Mouse (Mus musculus) effector memory CD4-positive, alpha-beta T cell, adult 5 months (primary cell): ENCODE results near the gene Tbccd1. TPM values are rescaled to one million over a fixed set of nuclear protein-coding genes. Genes with fewer than 3 reads are reported as not detected.

Experiments used
- polyA plus RNA-seq: library from polyadenylated mRNA; unstranded; fragments of 100-300 nt; shearing (Covaris generic); gene quantifications from one replicate; pipeline ENCODE4 v1.2.1, GENCODE M21; 2017

Gene Tbccd1
- polyA plus RNA-seq: 10.4 TPM

GRCm38 (mm10) chr16:22857431-22858113 is at the start of gene Tbccd1, which contains the start of gene Dnajb11:
TSS of gene Tbccd1 (minus strand) at chr16:22857669.
TSS of gene Dnajb11 (plus strand) at chr16:22857845.

GRCm38 (mm10) chr16:22890683-22891510 is 33.4 kb upstream of the Tbccd1 start, which contains the start of gene Ahsg:
TSS of gene Ahsg (plus strand) at chr16:22891277.

GRCm38 (mm10) chr16:22811477-22811876 is 46.0 kb downstream of the Tbccd1 start, which contains the start of gene Crygs:
TSS of gene Crygs (minus strand) at chr16:22811577.

Other genes with a start within 250 kb of the Tbccd1 start
- 2.8 TPM for gene Dgkg, start 200.4 kb downstream of the Tbccd1 start, polyA plus RNA-seq
- not detected for gene Crygs, start 46.1 kb downstream of the Tbccd1 start, polyA plus RNA-seq
- gene Dnajb11, start 176 bp upstream of the Tbccd1 start, polyA plus RNA-seq: 72.5 TPM
- gene Ahsg, start 33.6 kb upstream of the Tbccd1 start, polyA plus RNA-seq: not detected
- gene Fetub, start 60.7 kb upstream of the Tbccd1 start, polyA plus RNA-seq: not detected
- gene Hrg, start 93.4 kb upstream of the Tbccd1 start, polyA plus RNA-seq: not detected
- not detected for gene Kng2, start 171.8 kb upstream of the Tbccd1 start, polyA plus RNA-seq
- gene Kng1, start 200.2 kb upstream of the Tbccd1 start, polyA plus RNA-seq: not detected
- 432 TPM for gene Eif4a2, start 249.8 kb upstream of the Tbccd1 start, polyA plus RNA-seq